Mouse (Mus musculus): Measurements from ENCODE around the gene Wtip. TPM values are rescaled to one million over a fixed set of nuclear protein-coding genes. Genes with fewer than 3 reads are reported as not detected.
"Not testable (repeated sequence)": the region's sequence is repeated elsewhere in the genome, so short reads cannot be mapped to it uniquely, and the experiment has no call there.

Wtip gene
- total RNA-seq (2021): 25.7 and 30.0 TPM in 2 replicates
- long read RNA-seq, transcript Wtip-201 (8 exons, 1,962 nt): major isoform, 61 of 78 reads
- long read RNA-seq, partial matches to known transcripts: 1 of 78 reads
- long read RNA-seq, other reads (novel, unspliced or antisense): 12 of 78 reads

- DNase-seq: peak; percentile 85
These were observed at the start of gene Wtip for GRCm38 (mm10) chr7:34133117-34133762. Gene Wtip (minus strand): TSS chr7:34133268.

- DNase-seq: not testable (repeated sequence)
These were observed 43.2 kb upstream of the Wtip start for GRCm38 (mm10) chr7:34176241-34176640.

GRCm38 (mm10) chr7:34172251-34172650, 39.2 kb upstream of the Wtip start:
- no peak for DNase-seq

GRCm38 (mm10) chr7:34169454-34169853, 36.4 kb upstream of the Wtip start, which contains the start of gene Uba2:
Gene Uba2 (minus strand): TSS chr7:34169599.
- no peak for DNase-seq

GRCm38 (mm10) chr7:34168470-34169251, 35.6 kb upstream of the Wtip start:
- peak; percentile 94 for DNase-seq

- no peak for DNase-seq
These were observed 34.9 kb upstream of the Wtip start for GRCm38 (mm10) chr7:34167766-34168469.

GRCm38 (mm10) chr7:34166850-34167249, 33.8 kb upstream of the Wtip start:
- peak; percentile 65 for DNase-seq

- DNase-seq: no peak
These were observed 32.9 kb upstream of the Wtip start for GRCm38 (mm10) chr7:34165999-34166398.

GRCm38 (mm10) chr7:34164671-34165070, 31.6 kb upstream of the Wtip start:
- no peak for DNase-seq

GRCm38 (mm10) chr7:34159167-34159566, 26.1 kb upstream of the Wtip start:
- no peak for DNase-seq

- no peak for DNase-seq
These were observed 24.9 kb upstream of the Wtip start for GRCm38 (mm10) chr7:34157994-34158393.

GRCm38 (mm10) chr7:34147193-34147592, 14.1 kb upstream of the Wtip start:
- DNase-seq: no peak

GRCm38 (mm10) chr7:34141123-34141522, 8.1 kb upstream of the Wtip start:
- DNase-seq: no peak

GRCm38 (mm10) chr7:34139493-34139892, 6.4 kb upstream of the Wtip start:
- DNase-seq: no peak

- DNase-seq: no peak
These were observed 1.3 kb upstream of the Wtip start for GRCm38 (mm10) chr7:34134336-34134735.

- peak; percentile 37 for DNase-seq
These were observed 551 bp downstream of the Wtip start for GRCm38 (mm10) chr7:34132355-34133079.

- no peak for DNase-seq
These were observed 1.1 kb downstream of the Wtip start for GRCm38 (mm10) chr7:34131959-34132354.

GRCm38 (mm10) chr7:34131118-34131517, 1.9 kb downstream of the Wtip start:
- DNase-seq: no peak

GRCm38 (mm10) chr7:34126291-34126690, 6.8 kb downstream of the Wtip start:
- no peak for DNase-seq

GRCm38 (mm10) chr7:34125346-34125745, 7.7 kb downstream of the Wtip start:
- DNase-seq: peak; percentile 24

GRCm38 (mm10) chr7:34122987-34123720, 9.9 kb downstream of the Wtip start:
- no peak for DNase-seq

All from adrenal gland, postnatal 25 days (tissue).